Mouse (Mus musculus) thymus, postnatal 0 days (tissue): Measurements from ENCODE around the gene Atl3. TPM values are rescaled to one million over a fixed set of nuclear protein-coding genes. Genes with fewer than 3 reads are reported as not detected.

Experiments
- DNase-seq: peaks from one replicate; pipeline ENCODE4 v3.0.0-alpha.2; 2015; ENCODE audit warnings: low spot score
- polyA plus RNA-seq: library from polyadenylated mRNA; unstranded; fragments of >200 nt; fragmentation: Nextera tagmentation; extraction: Ambion mirVana; gene quantifications from 2 replicates; pipeline ENCODE4 v1.2.1, GENCODE M21; 2015

The Atl3 gene
- polyA plus RNA-seq, 1 experiment from 2014 or later = 14.0 TPM

- DNase-seq = no peak
These were observed 5.0 kb downstream of the Atl3 start for GRCm38 (mm10) chr19:7498816-7499215.

- DNase-seq = no peak
These were observed 6.9 kb downstream of the Atl3 start for GRCm38 (mm10) chr19:7500701-7501100.

- no peak for DNase-seq
These were observed 8.6 kb downstream of the Atl3 start for GRCm38 (mm10) chr19:7502432-7502831.

- no peak for DNase-seq
These were observed 12.5 kb downstream of the Atl3 start for GRCm38 (mm10) chr19:7506321-7506720.

GRCm38 (mm10) chr19:7508026-7508425 lies 14.2 kb downstream of the Atl3 start:
- DNase-seq = no peak

GRCm38 (mm10) chr19:7516437-7516836 lies 22.6 kb downstream of the Atl3 start:
- no peak for DNase-seq

- DNase-seq = no peak
These were observed 27.8 kb downstream of the Atl3 start for GRCm38 (mm10) chr19:7521619-7522018.

- DNase-seq = no peak
These were observed 29.0 kb downstream of the Atl3 start for GRCm38 (mm10) chr19:7522856-7523255.

- no peak for DNase-seq
These were observed 29.5 kb downstream of the Atl3 start for GRCm38 (mm10) chr19:7523292-7523691.

GRCm38 (mm10) chr19:7523781-7524180 lies 29.9 kb downstream of the Atl3 start:
- DNase-seq = no peak

- DNase-seq = no peak
These were observed 31.0 kb downstream of the Atl3 start for GRCm38 (mm10) chr19:7524879-7525278.

GRCm38 (mm10) chr19:7528639-7529428 lies 35.0 kb downstream of the Atl3 start:
- DNase-seq = peak; percentile 54

- no peak for DNase-seq
These were observed 38.1 kb downstream of the Atl3 start for GRCm38 (mm10) chr19:7531906-7532305.

GRCm38 (mm10) chr19:7533891-7534290 lies 40.1 kb downstream of the Atl3 start:
- no peak for DNase-seq

GRCm38 (mm10) chr19:7548924-7549323 lies 55.1 kb downstream of the Atl3 start:
- DNase-seq = no peak

GRCm38 (mm10) chr19:7551550-7552300 lies 57.9 kb downstream of the Atl3 start:
- no peak for DNase-seq

GRCm38 (mm10) chr19:7552301-7552673 lies 58.4 kb downstream of the Atl3 start:
- no peak for DNase-seq

GRCm38 (mm10) chr19:7553441-7553840 lies 59.6 kb downstream of the Atl3 start:
- DNase-seq = no peak

- DNase-seq = no peak
These were observed 61.0 kb downstream of the Atl3 start for GRCm38 (mm10) chr19:7554881-7555280.

- no peak for DNase-seq
These were observed 62.8 kb downstream of the Atl3 start for GRCm38 (mm10) chr19:7556641-7557040.

- DNase-seq = peak; percentile 57
These were observed 63.5 kb downstream of the Atl3 start, which contains the start of gene Pla2g16 for GRCm38 (mm10) chr19:7557328-7557822. Pla2g16 (plus strand) TSS chr19:7557459.

GRCm38 (mm10) chr19:7557844-7558243 lies 64.0 kb downstream of the Atl3 start:
- peak; percentile 23 for DNase-seq
